Mouse (Mus musculus) lung, postnatal 25 days (tissue): Measurements from ENCODE around the gene Dhrs4.

Source experiments
- DNase-seq: peaks from one replicate; pipeline ENCODE4 v3.0.0; 2022; ENCODE audit warnings: low spot score

Gene Dhrs4

DNA sequence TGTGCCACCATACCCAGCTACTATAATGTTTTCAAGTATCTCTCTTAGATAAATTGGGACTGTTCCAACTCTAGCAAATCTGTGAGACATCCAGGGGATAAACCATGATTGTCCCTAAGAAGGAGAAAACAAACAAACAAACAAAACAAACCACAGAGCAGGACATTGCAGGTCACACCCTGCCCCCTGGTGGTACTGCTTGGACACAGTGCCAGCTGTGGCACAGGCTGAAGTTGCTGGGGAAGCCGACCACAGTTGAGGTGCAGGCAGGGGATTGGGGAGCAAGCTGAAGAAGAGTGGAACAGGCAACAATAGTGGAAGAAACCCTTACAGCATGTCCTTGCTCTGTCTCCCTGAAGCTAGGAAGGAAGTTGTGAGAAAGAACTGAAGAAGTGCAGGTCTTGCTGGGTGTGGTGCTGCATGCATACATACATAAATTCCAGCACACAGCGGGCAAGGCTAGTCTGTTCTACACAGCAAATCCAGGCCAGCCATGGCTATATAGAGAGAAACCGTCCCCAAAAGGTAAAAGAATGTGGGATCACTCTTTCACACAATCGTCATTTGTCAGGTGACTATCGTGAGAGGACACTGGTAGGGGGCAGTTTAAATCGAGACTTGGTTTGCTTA is 57.7 kb downstream of the Dhrs4 start:
- DNase-seq, result no peak
